Mouse (Mus musculus): ENCODE measurements around the gene 1600002K03Rik. TPM values are rescaled to one million over a fixed set of nuclear protein-coding genes. Genes with fewer than 3 reads are reported as not detected.

The 1600002K03Rik gene
- polyA plus RNA-seq, 1 experiment from 2014 or later = 14.7 TPM

DNA sequence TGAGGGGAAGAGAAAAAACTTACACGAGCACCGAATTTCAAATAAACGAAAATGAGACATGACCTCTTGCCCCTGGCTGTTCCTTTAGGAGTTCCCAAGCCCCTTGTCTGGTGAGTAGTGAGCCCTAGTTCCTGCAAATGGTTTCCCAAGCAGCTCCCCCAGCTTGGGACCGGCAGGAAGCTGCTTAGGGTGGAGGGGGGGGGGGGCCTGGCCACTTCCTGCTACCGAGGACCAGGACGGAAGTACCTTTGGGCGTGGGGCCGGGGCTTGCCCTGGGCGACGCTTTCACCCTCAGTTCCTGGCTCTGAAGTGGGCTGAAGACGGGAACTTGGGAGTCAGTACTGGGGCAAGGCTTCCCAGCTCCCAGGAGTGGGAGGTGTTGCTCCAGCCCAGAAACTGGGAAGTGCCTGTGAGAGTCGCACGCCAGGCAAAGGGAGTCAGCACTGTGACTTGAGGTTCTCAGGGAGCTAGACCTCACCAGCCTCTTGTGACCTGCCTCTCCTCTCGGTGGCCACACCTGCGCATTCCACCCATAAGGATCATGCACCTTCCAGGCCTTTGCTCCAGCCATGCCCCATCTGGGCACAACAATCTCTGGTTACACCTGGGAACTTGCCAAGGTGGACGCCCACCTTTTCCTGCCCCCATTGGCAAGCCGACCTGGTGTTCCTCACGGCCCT lies 14.3 kb upstream of the 1600002K03Rik start:
- peak overlapping the region; percentile 81 for H3K4me2 ChIP-seq
- peaks cover 95% of the 10 kb centered on the region for H3K4me1 ChIP-seq
- H3K9ac ChIP-seq = peak overlapping the region; percentile 25
- H3K36me3 ChIP-seq = peaks cover 43% of the 10 kb centered on the region
- H3K4me3 ChIP-seq = 0 out of 2 replicates have a peak overlapping the region, but pooled peaks have one; percentile 44
- no peaks in the 10 kb centered on the region for H3K27me3 ChIP-seq
- 9% methylated on average over 18 of the region's 18 CpGs for WGBS
- no peaks in the 10 kb centered on the region for H3K9me3 ChIP-seq
- H3K27ac ChIP-seq = peak overlapping the region; percentile 99
- no peak for ATAC-seq (ENCODE audit: borderline replicate concordance, extremely low read depth, low FRiP score, low TSS enrichment)

DNA sequence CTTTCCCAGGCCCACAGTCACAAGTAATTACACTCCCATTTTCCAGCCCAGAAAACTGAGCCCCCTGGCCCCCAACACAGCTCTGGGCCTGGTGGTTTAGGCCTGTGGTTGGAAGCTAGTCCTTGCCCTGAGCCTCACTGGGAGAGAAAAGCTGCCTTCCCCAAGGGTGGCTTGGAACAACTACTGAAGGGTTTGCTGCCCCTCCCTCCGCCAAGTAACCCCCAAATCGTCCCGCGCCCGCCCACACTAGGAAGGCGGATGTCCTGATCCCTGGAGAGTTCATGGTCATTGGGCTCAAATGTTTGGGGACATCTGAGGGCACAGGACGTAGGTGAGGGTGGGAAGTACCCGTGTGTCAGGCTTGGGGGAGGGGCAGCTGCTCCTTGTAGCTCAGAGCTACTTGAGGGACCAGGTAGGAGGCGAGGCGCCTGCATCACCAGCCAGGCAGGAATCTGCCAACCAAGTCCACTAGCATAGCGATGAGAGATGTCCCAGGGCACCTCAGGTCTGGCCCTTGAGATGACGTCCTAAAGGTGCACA lies 13.7 kb upstream of the 1600002K03Rik start:
- no peaks in the 10 kb centered on the region for H3K27me3 ChIP-seq
- H3K4me1 ChIP-seq = peaks cover 94% of the 10 kb centered on the region
- no peaks in the 10 kb centered on the region for H3K9me3 ChIP-seq
- no peak; the same call in 1 of the 2 replicates for ATAC-seq (ENCODE audit: borderline replicate concordance, extremely low read depth, low FRiP score, low TSS enrichment)
- H3K4me3 ChIP-seq = peak overlapping the region; percentile 44
- peak overlapping the region; percentile 21 for H3K9ac ChIP-seq
- peaks cover 36% of the 10 kb centered on the region for H3K36me3 ChIP-seq
- 10% methylated on average over 12 of the region's 12 CpGs for WGBS
- H3K4me2 ChIP-seq = peak overlapping the region; percentile 81
- H3K27ac ChIP-seq = peak overlapping the region; percentile 99

DNA sequence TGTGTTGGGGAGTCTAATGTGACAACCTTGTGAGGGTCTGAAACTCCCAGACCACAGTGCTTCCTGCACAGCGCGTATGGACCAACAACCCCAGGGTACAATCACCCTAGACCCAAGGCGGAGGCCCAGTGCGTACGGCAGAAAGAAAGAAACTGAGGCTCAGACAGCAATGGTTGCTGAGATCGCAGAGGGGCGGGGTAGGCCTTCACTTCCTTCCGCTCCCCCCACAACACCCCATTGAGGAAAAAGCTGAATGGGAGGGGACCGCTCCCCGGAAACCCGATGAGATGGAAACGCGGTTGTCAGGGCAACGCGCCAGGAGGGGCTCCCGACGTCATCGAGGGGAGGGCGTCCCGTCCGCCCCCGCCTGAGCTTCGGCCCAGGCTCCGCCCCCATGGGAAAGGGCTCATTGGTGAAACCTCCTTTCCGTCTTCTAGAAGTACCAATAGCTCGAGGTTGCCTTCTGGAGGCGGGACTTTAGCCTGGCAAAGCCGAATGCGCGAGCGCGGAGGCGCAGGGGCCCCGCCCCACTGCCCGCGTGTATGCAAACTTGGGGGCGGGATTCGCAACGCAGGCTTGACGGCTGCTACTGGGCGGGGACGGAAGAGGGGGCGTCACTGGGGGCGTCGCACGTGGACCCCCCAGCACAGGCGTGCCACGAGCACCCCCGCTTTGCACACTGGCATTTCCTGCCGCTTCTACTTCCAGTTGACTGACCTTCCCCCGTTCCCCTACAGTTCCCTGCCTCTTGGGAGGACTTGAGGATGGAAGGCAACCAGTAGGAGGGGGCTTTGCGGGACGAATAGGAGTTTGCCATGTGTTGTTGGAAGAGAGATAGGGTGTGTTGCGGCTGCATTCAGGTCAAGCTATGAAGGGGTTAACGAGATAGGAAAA lies 12.9 kb upstream of the 1600002K03Rik start:
- Histone ChIP-seq H3K4me1 (peaks cover 94% of the 10 kb centered on the region), H3K36me3 (peaks cover 29% of the 10 kb centered on the region), H3K27me3 (no peaks in the 10 kb centered on the region), H3K4me3 (peak overlapping the region; percentile 44), H3K9me3 (no peaks in the 10 kb centered on the region), H3K27ac (peak overlapping the region; percentile 99), H3K9ac (peak overlapping the region; percentile 39), H3K4me2 (peak overlapping the region; percentile 81)
- under 1% methylated on average over 55 of the region's 55 CpGs for WGBS
- ATAC-seq (ENCODE audit: borderline replicate concordance, extremely low read depth, low FRiP score, low TSS enrichment) = peak; percentile 85

DNA sequence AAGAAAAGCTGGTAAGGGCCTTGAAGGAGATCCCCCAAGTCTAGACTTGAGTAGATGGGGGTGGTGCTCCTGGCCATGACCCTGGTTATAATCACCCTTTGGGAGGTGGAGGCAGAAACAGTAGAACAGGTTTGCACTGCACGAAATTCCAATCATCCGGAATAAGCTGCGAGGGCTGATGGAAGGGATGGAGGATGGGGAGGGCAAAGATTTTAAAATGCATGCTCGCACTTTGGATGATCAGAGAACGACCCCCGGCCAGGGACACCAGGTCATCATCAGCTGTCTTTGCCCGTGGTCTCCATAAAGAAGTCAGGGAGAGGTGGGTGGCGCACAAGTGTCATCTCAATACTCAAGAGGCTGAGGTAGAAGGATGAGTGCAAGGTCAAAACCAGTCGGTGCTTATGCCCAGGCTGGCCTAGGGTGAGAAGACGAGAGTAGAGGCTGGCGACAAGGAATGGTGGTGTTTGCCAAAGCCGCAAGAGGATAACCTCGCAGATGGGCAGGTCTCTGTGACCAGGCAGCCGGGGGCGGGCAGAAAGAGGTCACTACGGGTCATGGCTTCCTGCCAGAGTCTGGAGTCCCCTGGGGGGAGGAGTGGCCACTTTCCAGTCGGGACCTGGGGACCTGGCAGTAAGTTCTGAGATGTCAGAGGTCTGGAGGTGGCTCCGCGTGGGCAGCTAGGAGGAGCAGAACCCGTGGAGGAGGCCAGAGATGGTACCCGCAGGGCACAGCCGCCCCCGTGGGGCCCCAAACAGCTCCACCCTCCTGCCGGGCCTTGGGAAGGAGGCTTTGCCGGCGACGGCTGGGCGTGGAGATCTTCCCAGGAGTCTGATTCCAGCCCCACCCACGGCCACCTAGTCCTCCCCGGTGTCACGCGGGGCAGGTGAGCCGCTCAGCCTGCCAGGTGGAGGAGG lies 12.0 kb upstream of the 1600002K03Rik start:
- peak overlapping the region; percentile 44 for H3K4me3 ChIP-seq
- peaks cover 92% of the 10 kb centered on the region for H3K4me1 ChIP-seq
- H3K27me3 ChIP-seq = no peaks in the 10 kb centered on the region
- peaks cover 20% of the 10 kb centered on the region for H3K36me3 ChIP-seq
- peak overlapping the region; percentile 39 for H3K9ac ChIP-seq
- H3K27ac ChIP-seq = peak overlapping the region; percentile 99
- no peak for ATAC-seq (ENCODE audit: borderline replicate concordance, extremely low read depth, low FRiP score, low TSS enrichment)
- 2% methylated on average over 32 of the region's 33 CpGs for WGBS
- H3K4me2 ChIP-seq = peak overlapping the region; percentile 81
- H3K9me3 ChIP-seq = no peaks in the 10 kb centered on the region

DNA sequence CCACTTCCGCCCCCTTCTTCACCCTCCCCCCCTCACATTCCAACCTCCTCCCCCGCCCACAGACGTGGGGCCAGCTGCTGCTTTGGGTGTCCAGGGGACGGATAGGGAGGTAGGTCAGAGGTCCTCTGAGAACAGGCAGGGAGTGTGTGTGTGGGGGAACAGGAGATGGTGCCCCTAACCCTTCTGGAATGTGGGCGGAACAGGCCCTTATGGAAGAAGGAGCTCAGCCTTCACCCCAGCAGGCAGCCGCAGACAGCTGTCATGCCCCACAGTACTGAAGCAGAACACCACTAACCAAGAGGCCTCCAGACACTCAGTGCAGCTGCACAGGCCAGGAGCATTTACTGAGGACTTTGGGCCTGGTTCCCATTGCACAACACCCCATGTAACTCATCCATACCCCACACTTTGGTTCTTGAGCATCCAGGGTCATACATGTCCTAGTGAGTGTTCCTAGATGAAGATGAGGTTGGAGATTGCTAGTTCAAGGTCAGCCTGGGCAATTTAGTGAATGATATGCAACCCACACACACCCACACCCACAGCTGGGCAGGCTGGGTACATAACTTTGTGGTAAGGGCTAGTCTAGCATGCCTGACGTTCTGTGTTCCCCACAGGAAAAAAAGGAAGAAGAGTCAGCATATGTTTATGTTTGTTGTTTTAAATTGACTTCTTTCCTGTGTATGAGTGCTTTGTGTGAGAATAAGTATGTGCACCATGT lies 11.1 kb upstream of the 1600002K03Rik start:
- Histone ChIP-seq H3K36me3 (peaks cover 10% of the 10 kb centered on the region), H3K27ac (peak overlapping the region; percentile 99), H3K9ac (peak overlapping the region; percentile 39; the same call in 1 of the 2 replicates), H3K27me3 (no peaks in the 10 kb centered on the region), H3K4me1 (peaks cover 90% of the 10 kb centered on the region), H3K4me3 (peak overlapping the region; percentile 44), H3K9me3 (no peaks in the 10 kb centered on the region), H3K4me2 (peak overlapping the region; percentile 81)
- peak; percentile 17 for ATAC-seq (ENCODE audit: borderline replicate concordance, extremely low read depth, low FRiP score, low TSS enrichment)
- WGBS = 10% methylated on average over 7 of the region's 7 CpGs

DNA sequence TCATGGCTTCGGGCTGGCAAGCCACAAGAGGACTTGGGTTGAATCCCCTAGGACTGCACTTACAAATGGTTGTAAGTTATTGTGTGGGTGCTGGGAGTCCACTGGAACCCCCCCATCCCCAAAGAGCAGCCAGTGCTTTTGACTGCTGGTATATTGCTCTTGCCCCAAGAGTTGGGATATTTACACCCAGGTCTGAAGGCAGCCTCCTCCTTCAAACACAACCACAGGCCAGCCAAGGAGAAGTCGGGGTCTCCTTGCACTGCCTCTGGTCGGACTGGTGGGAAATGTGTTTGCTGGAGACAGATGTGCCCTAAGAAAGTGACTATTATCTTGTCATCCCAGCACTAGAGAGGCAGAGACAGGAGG lies 10.5 kb upstream of the 1600002K03Rik start:
- peaks cover 5% of the 10 kb centered on the region for H3K36me3 ChIP-seq
- H3K27me3 ChIP-seq = no peaks in the 10 kb centered on the region
- no peak overlapping the region for H3K9ac ChIP-seq
- H3K4me1 ChIP-seq = peaks cover 90% of the 10 kb centered on the region
- H3K27ac ChIP-seq = peak overlapping the region; percentile 99
- no peak overlapping the region for H3K4me3 ChIP-seq
- no peaks in the 10 kb centered on the region for H3K9me3 ChIP-seq
- 59% methylated on average over 3 of the region's 3 CpGs for WGBS
- ATAC-seq (ENCODE audit: borderline replicate concordance, extremely low read depth, low FRiP score, low TSS enrichment) = no peak
- H3K4me2 ChIP-seq = no peak overlapping the region

DNA sequence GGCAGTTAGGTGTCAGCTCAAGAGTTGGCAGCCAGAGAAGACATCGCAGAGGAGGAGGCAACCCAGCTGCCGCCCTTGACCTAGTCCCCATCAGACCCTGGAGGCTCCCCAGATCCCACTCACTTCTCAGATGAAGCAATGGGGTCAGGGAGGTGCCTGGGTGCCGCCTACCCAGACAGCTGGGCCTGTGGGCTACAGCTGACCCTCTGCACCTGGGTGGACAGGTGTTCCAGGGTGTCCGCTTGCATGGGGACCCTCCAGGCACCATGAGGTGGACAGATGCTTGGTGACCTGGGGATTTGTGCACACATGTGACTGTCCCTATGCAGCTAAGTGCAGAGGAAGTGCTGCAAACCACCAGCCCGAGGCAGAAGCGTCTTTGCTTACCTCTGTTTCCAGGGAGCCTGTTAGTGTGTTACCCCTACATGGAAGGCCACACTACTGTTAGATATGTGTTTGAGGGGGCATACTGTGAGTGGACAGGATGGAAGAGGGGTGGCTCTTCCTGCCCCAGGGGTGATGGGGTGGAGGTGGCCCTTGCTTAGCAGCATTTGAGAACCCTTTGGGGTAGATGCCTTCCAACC lies 9.9 kb upstream of the 1600002K03Rik start:
- Histone ChIP-seq H3K4me1 (peaks cover 85% of the 10 kb centered on the region), H3K4me2 (no peak overlapping the region), H3K9me3 (no peaks in the 10 kb centered on the region)

DNA sequence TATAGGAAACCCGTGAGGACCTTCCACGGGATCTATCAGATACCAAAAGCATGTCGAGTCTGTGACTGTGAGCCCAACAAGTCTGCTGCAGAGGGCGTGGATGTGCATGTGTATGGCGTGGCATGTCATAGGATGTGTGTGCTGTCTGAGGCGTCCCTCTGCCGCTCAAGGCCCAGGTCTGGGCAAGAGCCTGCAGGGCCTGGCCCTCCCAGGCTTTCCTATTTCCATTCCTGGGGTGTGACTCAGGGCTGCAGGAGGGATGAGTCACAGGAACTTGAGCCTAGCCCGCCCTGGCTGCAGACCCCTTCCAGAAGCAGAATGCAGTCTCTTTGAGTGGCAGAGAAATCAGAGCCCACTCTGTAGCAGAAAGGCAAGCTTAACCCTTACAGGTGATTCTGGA lies 9.0 kb upstream of the 1600002K03Rik start:
- H3K36me3 ChIP-seq = no peaks in the 10 kb centered on the region
- H3K4me2 ChIP-seq = peak overlapping the region; percentile 92; the same call in 1 of the 2 replicates
- 68% methylated on average over 8 of the region's 8 CpGs for WGBS
- H3K27ac ChIP-seq = no peak overlapping the region
- ATAC-seq (ENCODE audit: borderline replicate concordance, extremely low read depth, low FRiP score, low TSS enrichment) = no peak
- H3K27me3 ChIP-seq = no peaks in the 10 kb centered on the region
- no peaks in the 10 kb centered on the region for H3K9me3 ChIP-seq
- no peak overlapping the region; the same call in 1 of the 2 replicates for H3K9ac ChIP-seq
- no peak overlapping the region for H3K4me3 ChIP-seq
- peaks cover 79% of the 10 kb centered on the region for H3K4me1 ChIP-seq

More for the DNA sequence above, 9.9 kb upstream of the 1600002K03Rik start:
- H3K27ac ChIP-seq = peak overlapping the region; percentile 99
- H3K36me3 ChIP-seq = no peaks in the 10 kb centered on the region
- 72% methylated on average over 6 of the region's 6 CpGs for WGBS
- H3K9ac ChIP-seq = no peak overlapping the region
- no peak overlapping the region for H3K4me3 ChIP-seq
- no peak for ATAC-seq (ENCODE audit: borderline replicate concordance, extremely low read depth, low FRiP score, low TSS enrichment)
- no peaks in the 10 kb centered on the region for H3K27me3 ChIP-seq

DNA sequence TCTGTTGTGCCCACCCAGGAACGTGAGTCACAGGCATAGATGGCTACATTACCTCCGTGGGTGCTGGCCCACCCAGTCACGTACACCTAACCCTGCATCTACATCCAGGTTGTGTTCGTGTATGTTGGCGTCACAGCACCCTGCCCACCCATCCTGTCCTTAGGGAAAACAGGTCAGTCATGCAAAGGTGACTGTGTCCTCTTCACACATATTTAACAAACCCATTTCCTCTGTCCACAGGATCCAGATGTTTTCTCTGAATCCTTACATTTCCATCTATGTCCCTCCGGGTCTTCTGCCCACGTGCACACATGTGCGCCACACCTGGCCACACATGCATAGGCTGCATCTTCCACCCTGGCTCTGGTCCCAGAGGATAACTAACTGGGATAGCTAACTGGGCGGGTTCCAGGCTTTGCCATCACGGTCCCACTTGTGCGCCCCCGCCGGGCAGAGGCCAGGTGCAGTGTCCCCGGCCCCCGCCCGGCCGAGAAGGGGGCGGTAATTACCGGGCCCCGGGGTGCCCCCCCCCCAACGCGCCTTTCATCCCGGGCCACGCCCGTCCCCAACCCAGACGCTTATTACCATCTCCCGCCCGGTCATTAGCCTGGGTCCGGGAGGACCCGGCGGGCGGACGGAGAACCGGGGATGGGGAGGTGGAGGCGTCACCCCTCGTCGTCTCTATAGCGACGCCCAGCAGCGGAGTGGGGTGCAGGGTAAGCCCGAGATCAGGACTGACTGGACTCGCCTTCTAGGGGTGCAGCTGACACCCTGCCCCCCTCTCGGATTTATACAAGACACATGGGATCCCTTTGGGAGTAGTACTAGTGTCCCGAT lies 8.4 kb upstream of the 1600002K03Rik start:
- peak overlapping the region; percentile 40 for H3K9ac ChIP-seq
- H3K4me2 ChIP-seq = peak overlapping the region; percentile 92
- peak overlapping the region; percentile 43 for H3K4me3 ChIP-seq
- H3K4me1 ChIP-seq = peaks cover 79% of the 10 kb centered on the region
- no peak for ATAC-seq (ENCODE audit: borderline replicate concordance, extremely low read depth, low FRiP score, low TSS enrichment)
- WGBS = 8% methylated on average over 44 of the region's 44 CpGs
- H3K27ac ChIP-seq = peak overlapping the region; percentile 54; the same call in 1 of the 2 replicates
- no peaks in the 10 kb centered on the region for H3K36me3 ChIP-seq
- no peaks in the 10 kb centered on the region for H3K9me3 ChIP-seq
- no peaks in the 10 kb centered on the region for H3K27me3 ChIP-seq

DNA sequence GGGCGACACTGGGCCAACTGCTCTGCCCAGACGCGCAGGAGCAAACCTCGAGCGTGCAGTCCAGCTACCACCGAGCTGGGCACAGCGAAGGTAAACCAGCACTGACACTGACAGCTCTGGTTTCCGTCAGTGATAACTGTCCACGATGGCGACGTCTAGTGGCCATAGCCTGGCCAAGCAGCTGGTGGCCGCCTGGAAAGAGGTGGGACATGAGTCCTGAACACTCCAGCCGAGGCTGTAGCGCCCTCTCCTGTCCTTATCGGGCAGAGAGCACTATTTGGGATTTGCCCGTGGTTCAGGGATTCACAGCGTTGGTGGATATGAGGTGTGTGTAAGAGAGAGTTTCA lies 7.8 kb upstream of the 1600002K03Rik start:
- H3K9ac ChIP-seq = peak overlapping the region; percentile 40
- H3K9me3 ChIP-seq = no peaks in the 10 kb centered on the region
- peak overlapping the region; percentile 54; the same call in 1 of the 2 replicates for H3K27ac ChIP-seq
- H3K27me3 ChIP-seq = no peaks in the 10 kb centered on the region
- peak overlapping the region; percentile 43 for H3K4me3 ChIP-seq
- H3K36me3 ChIP-seq = peaks cover 4% of the 10 kb centered on the region
- peak overlapping the region; percentile 92 for H3K4me2 ChIP-seq
- 0% methylated on average over 17 of the region's 17 CpGs for WGBS
- peaks cover 82% of the 10 kb centered on the region for H3K4me1 ChIP-seq
- peak; percentile 24 for ATAC-seq (ENCODE audit: borderline replicate concordance, extremely low read depth, low FRiP score, low TSS enrichment)
